Mouse (Mus musculus): ENCODE measurements around the gene Olfr1496. TPM values are rescaled to one million over a fixed set of nuclear protein-coding genes. Genes with fewer than 3 reads are reported as not detected.

The Olfr1496 gene
- not detected for polyA plus RNA-seq (2014; fragmentation: Illumina TruSeq; extraction: RNeasy Lipid Tissue Mini Kit (QIAGEN cat#74804); ENCODE audit: low read depth, low replicate concordance)

DNA sequence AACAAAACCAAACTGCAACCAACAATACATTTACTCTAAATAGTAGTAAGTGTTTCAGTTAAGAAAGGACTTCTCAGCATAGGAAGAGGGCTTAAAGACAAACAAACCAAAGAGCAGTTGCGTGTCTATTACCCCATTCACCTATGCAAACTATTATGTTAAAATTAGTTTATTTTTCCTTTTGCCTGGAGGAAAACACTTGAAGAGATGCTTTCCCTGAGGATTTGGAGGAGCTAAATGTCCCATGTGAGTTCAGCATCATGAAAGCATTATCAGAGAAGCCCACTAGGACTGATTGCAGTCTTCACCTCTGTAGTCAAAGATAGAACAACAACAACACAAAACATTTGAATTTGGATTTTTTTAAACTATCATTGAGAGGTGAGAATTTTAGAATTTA lies at the start of gene Olfr1496:
Olfr1496 (plus strand) TSS at position 301 of the 400 bp plus-strand sequence.

DNA sequence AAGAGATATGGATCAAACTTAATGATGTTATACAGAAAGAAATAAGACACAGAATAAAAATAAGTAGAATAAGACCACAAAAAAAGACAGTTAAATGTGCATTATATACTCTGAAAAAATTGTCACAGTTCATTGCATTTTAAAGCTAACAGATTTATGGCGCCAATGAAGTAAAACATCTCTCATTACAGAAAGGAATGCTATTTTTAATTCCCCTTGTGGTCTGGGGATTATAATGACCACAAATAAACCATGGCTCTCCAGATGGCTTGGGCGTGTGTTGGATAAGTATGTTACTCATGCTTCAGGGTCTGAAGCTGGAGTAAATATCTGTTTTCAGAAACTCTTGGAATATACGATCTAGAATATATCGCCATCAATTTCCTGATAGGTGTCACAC lies 38.2 kb upstream of the Olfr1496 start, which contains the start of gene Olfr1494:
Olfr1494 (plus strand) TSS at position 301 of the 400 bp plus-strand sequence.

DNA sequence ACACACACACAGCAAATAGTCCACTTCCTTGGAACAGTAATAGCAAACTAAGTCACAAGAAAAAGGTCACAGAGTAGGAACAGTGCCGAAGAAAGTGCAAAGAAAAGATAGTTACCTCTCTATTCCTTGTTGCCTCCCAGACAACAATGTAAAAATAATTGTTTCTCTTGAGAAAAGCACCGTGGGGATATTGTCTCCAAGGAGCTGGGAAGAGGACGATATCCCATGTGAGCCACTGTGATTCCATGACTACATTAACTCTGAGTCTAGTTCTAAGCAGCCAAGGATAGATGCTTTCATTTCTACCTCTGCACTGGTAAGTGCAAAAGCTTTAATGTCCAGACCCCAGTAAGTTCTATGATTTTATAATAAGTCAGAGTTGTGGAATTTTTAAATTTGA lies 13.4 kb upstream of the Olfr1496 start, which contains the start of gene Olfr1495:
Olfr1495 (plus strand) TSS at position 301 of the 400 bp plus-strand sequence.

DNA sequence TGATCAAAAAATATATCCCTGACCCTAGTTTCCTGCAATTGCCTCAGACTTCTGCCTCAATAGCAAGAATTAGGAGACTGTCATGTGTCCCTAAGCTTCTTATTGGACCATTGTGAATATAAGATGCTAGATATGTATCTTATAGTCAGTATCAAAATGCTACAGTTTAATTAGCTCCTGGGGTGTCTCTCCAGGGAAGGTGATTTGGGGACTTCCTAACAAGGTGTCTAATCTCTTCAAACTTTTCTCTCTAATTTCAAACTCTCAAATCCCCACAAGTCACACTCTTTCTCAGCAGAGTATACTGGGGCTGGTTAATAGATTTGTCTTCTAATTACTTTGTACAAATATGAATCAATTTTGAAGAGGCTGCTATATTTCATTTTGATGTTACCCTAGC lies 20.4 kb downstream of the Olfr1496 start, which contains the start of gene Olfr1497:
Olfr1497 (minus strand) TSS at position 101 of the 400 bp plus-strand sequence.

DNA sequence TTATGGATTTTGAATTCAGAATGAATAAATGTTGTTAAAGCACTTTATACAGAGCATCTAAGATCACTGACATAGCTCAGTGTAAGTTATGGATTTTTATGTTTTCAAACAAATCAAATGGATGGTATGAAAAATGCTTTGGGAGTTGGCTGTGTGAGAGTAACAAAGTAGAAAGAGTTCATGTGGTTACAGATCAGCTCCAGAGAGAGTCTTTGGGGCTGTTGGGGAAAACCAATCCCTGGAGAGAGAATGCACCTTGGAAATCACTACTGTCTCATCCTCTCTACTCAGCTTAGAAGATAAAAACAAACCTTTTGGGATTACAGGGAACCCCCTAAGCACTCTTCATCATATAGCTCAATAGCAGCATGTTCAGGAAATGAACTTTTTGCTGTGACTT lies 41.7 kb downstream of the Olfr1496 start, which contains the start of gene Olfr1499:
Olfr1499 (minus strand) TSS at position 101 of the 400 bp plus-strand sequence.

DNA sequence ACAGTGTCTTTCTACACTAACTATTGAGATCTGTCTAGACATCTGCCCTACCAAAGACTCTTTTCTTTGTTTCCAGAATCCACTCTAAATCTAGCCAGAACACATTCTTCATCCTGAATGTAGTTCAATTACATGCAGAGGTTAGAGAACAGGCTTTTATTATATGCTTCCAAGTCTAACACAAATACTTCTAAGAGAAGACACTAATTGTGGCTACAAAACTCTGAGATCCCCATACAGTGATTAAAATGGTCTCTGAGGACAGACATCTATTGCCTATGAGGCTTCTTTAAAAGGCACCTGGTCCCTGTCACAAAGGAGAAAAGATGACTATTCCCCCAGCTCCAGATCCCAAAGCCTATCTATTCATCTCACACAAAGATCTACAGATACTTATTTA lies 52.7 kb downstream of the Olfr1496 start, which contains the start of gene Olfr1500:
Olfr1500 (minus strand) TSS at position 101 of the 400 bp plus-strand sequence.

Other genes starting within 250 kb of the Olfr1496 start
- not detected for gene Olfr1480, start 250.0 kb upstream of the Olfr1496 start, polyA plus RNA-seq (2014; fragmentation: Illumina TruSeq; extraction: RNeasy Lipid Tissue Mini Kit (QIAGEN cat#74804); ENCODE audit: low read depth, low replicate concordance)
- not detected for gene Olfr1484, start 194.4 kb upstream of the Olfr1496 start, polyA plus RNA-seq (2014; fragmentation: Illumina TruSeq; extraction: RNeasy Lipid Tissue Mini Kit (QIAGEN cat#74804); ENCODE audit: low read depth, low replicate concordance)
- gene Olfr1487, start 160.5 kb upstream of the Olfr1496 start, polyA plus RNA-seq (2014; fragmentation: Illumina TruSeq; extraction: RNeasy Lipid Tissue Mini Kit (QIAGEN cat#74804); ENCODE audit: low read depth, low replicate concordance) = not detected
- not detected for gene Olfr1489, start 146.3 kb upstream of the Olfr1496 start, polyA plus RNA-seq (2014; fragmentation: Illumina TruSeq; extraction: RNeasy Lipid Tissue Mini Kit (QIAGEN cat#74804); ENCODE audit: low read depth, low replicate concordance)
- gene Olfr1490, start 126.8 kb upstream of the Olfr1496 start, polyA plus RNA-seq (2014; fragmentation: Illumina TruSeq; extraction: RNeasy Lipid Tissue Mini Kit (QIAGEN cat#74804); ENCODE audit: low read depth, low replicate concordance) = not detected
- not detected for gene Olfr1491, start 80.6 kb upstream of the Olfr1496 start, polyA plus RNA-seq (2014; fragmentation: Illumina TruSeq; extraction: RNeasy Lipid Tissue Mini Kit (QIAGEN cat#74804); ENCODE audit: low read depth, low replicate concordance)
- not detected for gene Olfr1493-ps1, start 54.6 kb upstream of the Olfr1496 start, polyA plus RNA-seq (2014; fragmentation: Illumina TruSeq; extraction: RNeasy Lipid Tissue Mini Kit (QIAGEN cat#74804); ENCODE audit: low read depth, low replicate concordance)
- not detected for gene Olfr1494, start 38.1 kb upstream of the Olfr1496 start, polyA plus RNA-seq (2014; fragmentation: Illumina TruSeq; extraction: RNeasy Lipid Tissue Mini Kit (QIAGEN cat#74804); ENCODE audit: low read depth, low replicate concordance)
- not detected for gene Olfr1495, start 13.3 kb upstream of the Olfr1496 start, polyA plus RNA-seq (2014; fragmentation: Illumina TruSeq; extraction: RNeasy Lipid Tissue Mini Kit (QIAGEN cat#74804); ENCODE audit: low read depth, low replicate concordance)
- gene Olfr1497, start 20.3 kb downstream of the Olfr1496 start, polyA plus RNA-seq (2014; fragmentation: Illumina TruSeq; extraction: RNeasy Lipid Tissue Mini Kit (QIAGEN cat#74804); ENCODE audit: low read depth, low replicate concordance) = not detected
- not detected for gene Olfr1499, start 41.6 kb downstream of the Olfr1496 start, polyA plus RNA-seq (2014; fragmentation: Illumina TruSeq; extraction: RNeasy Lipid Tissue Mini Kit (QIAGEN cat#74804); ENCODE audit: low read depth, low replicate concordance)
- gene Olfr1500, start 52.6 kb downstream of the Olfr1496 start, polyA plus RNA-seq (2014; fragmentation: Illumina TruSeq; extraction: RNeasy Lipid Tissue Mini Kit (QIAGEN cat#74804); ENCODE audit: low read depth, low replicate concordance) = not detected
- gene Olfr1501, start 72.8 kb downstream of the Olfr1496 start, polyA plus RNA-seq (2014; fragmentation: Illumina TruSeq; extraction: RNeasy Lipid Tissue Mini Kit (QIAGEN cat#74804); ENCODE audit: low read depth, low replicate concordance) = not detected
- gene Olfr1502, start 83.9 kb downstream of the Olfr1496 start, polyA plus RNA-seq (2014; fragmentation: Illumina TruSeq; extraction: RNeasy Lipid Tissue Mini Kit (QIAGEN cat#74804); ENCODE audit: low read depth, low replicate concordance) = not detected
- not detected for gene Olfr1504, start 120.0 kb downstream of the Olfr1496 start, polyA plus RNA-seq (2014; fragmentation: Illumina TruSeq; extraction: RNeasy Lipid Tissue Mini Kit (QIAGEN cat#74804); ENCODE audit: low read depth, low replicate concordance)
- not detected for gene Olfr1505, start 135.7 kb downstream of the Olfr1496 start, polyA plus RNA-seq (2014; fragmentation: Illumina TruSeq; extraction: RNeasy Lipid Tissue Mini Kit (QIAGEN cat#74804); ENCODE audit: low read depth, low replicate concordance)

Measured in sigmoid colon, adult 10 weeks (tissue).